26 mouse cellular contexts compared by ENCODE assay signal in the genomic region with DNA sequence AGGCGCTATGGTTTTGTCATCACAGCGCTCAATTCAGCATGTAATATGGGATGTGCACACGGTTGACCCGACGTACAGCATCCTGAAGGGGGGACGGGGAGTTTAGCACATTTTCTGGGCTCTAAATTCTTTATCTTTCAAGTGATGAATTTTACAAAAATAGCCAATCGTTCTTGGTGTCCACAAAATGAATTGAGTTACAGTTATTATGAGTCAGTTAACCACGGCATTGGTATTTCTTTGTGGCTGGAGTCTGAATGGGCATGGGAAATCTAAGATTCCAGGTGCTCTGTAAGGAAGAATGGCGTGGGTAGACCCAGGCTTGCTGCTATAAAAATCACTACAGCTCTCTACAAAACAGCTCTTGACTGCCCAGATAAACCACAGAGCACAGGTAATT. TPM values are rescaled to one million over a fixed set of nuclear protein-coding genes. Genes with fewer than 3 reads are reported as not detected.
"Had no signal": no experiment of that assay in that cellular context is flagged by ENCODE, and none has a peak within 500 bp of the region (broad histone marks: within the 10 kb centered on the region; RNA-seq: fewer than 3 reads in every experiment).

No protein-coding gene starts in this region.

- H3K36me3 ChIP-seq: kidney, embryonic 15.5 days; limb, embryonic 10.5 days; limb, embryonic 13.5 days; liver, embryonic 12.5 days; liver, embryonic 15.5 days; lung, embryonic 15.5 days had no signal

- H3K4me3 ChIP-seq: kidney, embryonic 15.5 days; limb, embryonic 10.5 days; limb, embryonic 13.5 days; liver, embryonic 12.5 days; liver, embryonic 15.5 days; lung, embryonic 15.5 days; megakaryocyte, embryonic 14.5 days had no signal

- H3K27me3 ChIP-seq: kidney, embryonic 15.5 days; limb, embryonic 13.5 days; liver, embryonic 12.5 days; liver, embryonic 15.5 days; lung, embryonic 15.5 days had no signal

- H3K27ac ChIP-seq: kidney, embryonic 15.5 days; limb, embryonic 10.5 days; limb, embryonic 13.5 days; liver, embryonic 12.5 days; liver, embryonic 15.5 days; lung, embryonic 15.5 days had no signal

- DNase-seq: kidney, adult 11 months; kidney, adult 8-10 months; kidney, postnatal 10 days; kidney, postnatal 36 days; layer of hippocampus, postnatal 36 days; liver; lung, adult 18-20 months; lung, postnatal 10 days; lung, postnatal 36 days; thymus, adult 2 months; thymus, postnatal 14 days; thymus, postnatal 4 days had no signal

- H3K4me1 ChIP-seq: kidney, embryonic 15.5 days; limb, embryonic 10.5 days; limb, embryonic 13.5 days; liver, embryonic 12.5 days; liver, embryonic 15.5 days; lung, embryonic 15.5 days had no signal

- H3K9me3 ChIP-seq: kidney, embryonic 15.5 days; limb, embryonic 10.5 days; limb, embryonic 13.5 days; liver, embryonic 12.5 days; liver, embryonic 15.5 days; lung, embryonic 15.5 days; megakaryocyte, embryonic 14.5 days had no signal

RNA-seq across cellular contexts. Expression of gene Odaph, which starts 2.0 kb away (rescaled TPM):
- total RNA-seq: layer of hippocampus, adult 8-10 months; layer of hippocampus, postnatal 36 days; left cerebral cortex, adult 8-10 months; left cerebral cortex, postnatal 25 days had no signal
- polyA plus RNA-seq: kidney, embryonic 15.5 days; limb, embryonic 10.5 days; limb, embryonic 13.5 days; liver, embryonic 12.5 days; liver, embryonic 15.5 days; lung, embryonic 15.5 days; midbrain, embryonic 11.5 days; midbrain, embryonic 16.5 days; neural tube, embryonic 11.5 days; small intestine, adult 2 months; thymus, adult 2 months had no signal
